In genomic region chr7:139303280-139304011, GRCm38 (mm10) we compare ENCODE assay signal across 8 mouse cellular contexts. TPM values are rescaled to one million over a fixed set of nuclear protein-coding genes. Genes with fewer than 3 reads are reported as not detected.
DNase-seq lines count a peak whose midpoint lies in the region; ATAC-seq lines count a peak whose summit lies in the region.

No protein-coding gene starts in this region.

- peak; percentile 43 for DNase-seq in MEL-GATA-1-ER (ENCODE audit: extremely low read depth, low read depth)
- DNase-seq in cerebellum, adult 18-20 months, result peak; percentile 89 to 94
- DNase-seq in hindbrain, embryonic 10.5 days (ENCODE audit: low spot score), result peak; percentile 87
- peak; percentile 74 to 93 for DNase-seq in layer of hippocampus, adult 8-10 months (ENCODE audit: low spot score in 2 of 2)
- peak; percentile 63 for DNase-seq in retina, adult 2 months (ENCODE audit: low read depth, low spot score)
- peak; percentile 71 to 82 for DNase-seq in thymus, postnatal 36 days

- peak; percentile 76 for ATAC-seq in frontal cortex, adult (ENCODE audit: low TSS enrichment)
- peak; percentile 35; the same call in 1 of the 2 replicates for ATAC-seq in lung, embryonic 15.5 days (ENCODE audit: borderline replicate concordance, extremely low read depth, low FRiP score, low TSS enrichment)

- no peaks in the 10 kb centered on the region for H3K36me3 ChIP-seq in hindbrain, embryonic 10.5 days
- H3K36me3 ChIP-seq in lung, embryonic 15.5 days, result no peaks in the 10 kb centered on the region

- H3K27me3 ChIP-seq in hindbrain, embryonic 10.5 days (ENCODE audit: insufficient read depth, poor library complexity, severe bottlenecking), result 0 out of 2 replicates have a peak, but pooled peaks cover 3% of the 10 kb centered on the region
- no peaks in the 10 kb centered on the region for H3K27me3 ChIP-seq in lung, embryonic 15.5 days

- no peak overlapping the region for H3K9ac ChIP-seq in lung, embryonic 15.5 days

- H3K4me1 ChIP-seq in hindbrain, embryonic 10.5 days (replicated peaks), result peaks cover 17% of the 10 kb centered on the region; the same call in 1 of the 2 replicates
- H3K4me1 ChIP-seq in lung, embryonic 15.5 days, result peaks cover 13% of the 10 kb centered on the region

- H3K4me3 ChIP-seq in hindbrain, embryonic 10.5 days, result no peak overlapping the region
- no peak overlapping the region for H3K4me3 ChIP-seq in lung, embryonic 15.5 days

- 45% methylated on average over 6 of the region's 6 CpGs for WGBS in hindbrain, embryonic 10.5 days
- 29% methylated on average over 6 of the region's 6 CpGs for WGBS in lung, embryonic 15.5 days

- no peak overlapping the region for H3K27ac ChIP-seq in hindbrain, embryonic 10.5 days
- H3K27ac ChIP-seq in lung, embryonic 15.5 days, result no peak overlapping the region

- H3K4me2 ChIP-seq in lung, embryonic 15.5 days, result no peak overlapping the region

- no peaks in the 10 kb centered on the region for H3K9me3 ChIP-seq in hindbrain, embryonic 10.5 days
- H3K9me3 ChIP-seq in lung, embryonic 15.5 days, result no peaks in the 10 kb centered on the region

RNA-seq across cellular contexts. Expression of gene Pwwp2b, which starts 55.2 kb away (rescaled TPM):
- polyA plus RNA-seq in hindbrain, embryonic 10.5 days (2016; fragmentation: Nextera tagmentation; extraction: Ambion mirVana), result 4.7 and 5.2 TPM in 2 replicates
- 10 to 100 TPM; 26.9 to 37.1 (median 32.1) TPM for total RNA-seq in layer of hippocampus, adult 8-10 months (2022)
- polyA plus RNA-seq in lung, embryonic 15.5 days (2015; fragmentation: Nextera tagmentation; extraction: Ambion mirVana), result 14.9 and 15.4 TPM in 2 replicates
